Mouse (Mus musculus) cerebellum, adult 11-12 months (tissue): ENCODE measurements at regions not wholly inside any gene's neighbourhood (a gene's known extent, or its start where the extent isn't known, plus 50 kb on each side); places are given as distances from the start of the nearest gene placed in this dataset.

ENCODE experiments used
- DNase-seq: peaks from one replicate; pipeline ENCODE4 v3.0.0; 2022

DNA sequence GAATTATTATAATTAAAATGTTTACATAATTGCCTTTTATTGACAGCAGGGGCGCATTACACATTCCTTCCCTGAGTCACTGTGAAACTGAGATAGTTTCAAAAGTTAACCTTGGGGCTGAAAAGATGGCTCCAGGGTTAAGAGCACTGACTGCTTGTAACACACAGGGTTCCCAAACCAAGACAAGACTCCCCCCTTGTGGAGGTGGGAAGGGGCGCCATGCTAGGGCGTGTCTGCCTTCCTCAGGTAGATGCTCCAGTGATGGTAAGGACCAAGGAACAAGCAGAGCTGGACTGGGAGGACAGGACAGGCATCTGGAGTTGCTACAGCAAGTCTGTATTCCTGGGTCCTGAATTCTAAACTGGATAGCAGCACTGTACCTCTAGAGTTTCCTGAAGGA lies 351.9 kb downstream of the Tbc1d22a start:
- DNase-seq, result no peak

DNA sequence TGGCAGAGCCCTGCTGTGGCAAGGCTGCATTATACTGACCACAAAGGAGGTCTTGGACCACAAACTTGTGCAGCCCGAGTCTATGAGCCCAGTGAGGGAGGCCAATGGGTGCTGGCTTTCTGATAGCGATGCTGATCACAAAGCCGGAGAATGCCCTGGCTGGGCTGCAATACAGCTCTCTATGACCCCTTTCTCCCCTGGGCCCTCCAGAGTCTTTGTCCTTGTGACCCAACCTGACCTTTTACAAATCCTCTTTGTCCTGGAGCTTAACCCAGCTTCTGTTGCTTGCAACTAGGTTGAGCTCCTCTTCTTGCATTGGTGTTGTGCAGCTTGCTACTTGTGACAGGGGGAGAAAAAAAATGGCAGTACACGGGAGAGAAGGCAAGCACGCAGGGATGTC lies 360.1 kb downstream of the Tbc1d22a start:
- no peak for DNase-seq

DNA sequence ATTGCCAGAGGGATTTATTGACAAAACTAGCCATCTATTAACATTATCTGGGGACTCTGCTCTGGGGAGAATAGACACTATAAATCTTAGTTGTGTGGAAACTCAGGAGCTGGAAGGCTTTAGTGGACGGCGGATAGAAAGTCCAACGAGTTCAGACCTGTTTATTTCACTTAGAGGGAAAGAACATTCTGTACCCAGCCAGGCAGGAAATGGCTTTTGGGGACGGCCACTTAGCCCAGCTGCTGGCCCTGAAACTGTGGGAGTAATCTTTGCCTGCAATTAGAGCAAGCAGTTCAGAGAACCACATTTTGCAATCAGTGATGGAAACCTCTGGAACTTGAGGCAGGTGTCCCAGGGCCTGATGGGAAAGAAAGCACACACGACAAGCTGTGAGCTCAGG lies 362.4 kb downstream of the Tbc1d22a start:
- DNase-seq, result no peak

DNA sequence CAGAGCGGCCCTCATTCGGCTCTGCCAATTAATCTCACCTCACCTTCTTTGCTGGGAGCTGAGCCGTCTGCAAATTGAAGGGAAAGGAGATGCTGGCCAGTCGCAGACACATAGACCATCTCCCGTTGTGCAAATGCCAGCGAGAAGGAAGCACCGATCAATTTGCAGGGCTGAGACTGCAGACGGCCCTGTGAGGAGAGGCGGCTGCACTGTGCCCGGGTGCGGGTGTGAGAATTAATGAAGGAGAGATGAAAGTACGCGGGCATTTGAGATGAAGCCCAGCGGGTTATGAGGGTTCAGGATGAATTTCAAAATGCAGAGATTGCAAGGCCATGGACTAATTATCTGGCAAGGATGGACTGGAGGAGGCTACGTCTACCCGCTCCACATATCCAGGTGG lies 364.4 kb downstream of the Tbc1d22a start:
- no peak for DNase-seq

DNA sequence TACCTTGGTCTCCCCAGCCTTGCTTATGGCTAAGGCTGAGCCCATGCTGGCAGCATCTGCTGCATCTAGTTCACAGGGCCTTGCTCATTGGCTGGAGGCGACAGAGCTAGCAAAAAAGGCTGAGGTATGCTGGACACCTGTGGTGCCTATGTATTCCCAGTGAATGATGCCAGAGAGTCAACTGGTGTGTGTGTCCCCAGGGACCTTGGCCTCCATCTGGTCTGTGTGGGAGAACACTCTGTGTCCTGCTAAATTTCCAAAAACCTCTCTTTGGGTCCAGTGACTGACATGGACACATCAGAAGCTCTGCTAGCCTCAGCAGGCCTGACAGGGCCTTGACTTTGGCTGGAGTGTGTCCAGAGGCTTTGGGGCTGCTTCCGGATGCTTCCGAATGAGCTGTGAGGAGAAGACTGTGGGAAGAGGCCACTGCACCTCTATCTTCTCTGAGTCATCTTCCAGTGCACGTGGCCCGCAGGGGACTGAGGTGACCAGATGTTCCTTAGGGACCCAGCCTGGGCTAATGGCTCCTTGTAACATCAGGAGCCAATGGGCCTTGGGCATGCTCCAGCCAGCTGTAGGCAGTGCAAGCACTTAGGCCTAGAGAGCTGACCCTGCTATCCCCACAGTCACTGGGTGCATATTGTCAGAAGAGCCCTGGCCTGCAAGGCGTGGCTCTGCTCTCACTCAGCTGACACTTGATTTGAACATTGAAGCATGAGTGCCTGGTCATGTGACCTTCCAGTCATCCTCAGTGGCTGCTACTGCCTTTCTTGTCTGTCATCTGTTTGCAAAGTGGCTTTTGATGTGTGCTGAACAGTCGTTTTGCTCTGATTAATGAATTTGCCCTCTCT lies 368.2 kb downstream of the Tbc1d22a start:
- peak; percentile 59 for DNase-seq

DNA sequence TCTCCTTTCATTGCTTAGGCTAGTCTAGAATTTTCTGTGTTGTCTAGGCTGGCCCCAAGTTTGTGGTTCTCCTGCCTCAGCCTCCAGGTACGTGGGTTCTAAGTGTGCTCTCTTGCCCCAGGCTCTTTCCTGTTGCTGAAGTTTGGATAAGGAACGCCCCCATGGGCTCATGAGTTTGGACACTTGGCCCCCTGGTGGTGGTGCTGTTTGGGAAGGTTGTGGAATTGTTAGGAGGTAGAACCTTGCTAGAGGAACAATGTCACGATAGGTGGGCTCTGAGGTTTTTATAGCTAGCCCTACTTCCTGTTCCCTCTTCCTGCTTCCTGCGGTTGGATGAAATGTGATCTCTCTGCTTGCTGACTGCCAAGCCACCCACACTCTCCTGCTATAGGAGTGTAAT lies 371.5 kb downstream of the Tbc1d22a start:
- DNase-seq, result no peak

DNA sequence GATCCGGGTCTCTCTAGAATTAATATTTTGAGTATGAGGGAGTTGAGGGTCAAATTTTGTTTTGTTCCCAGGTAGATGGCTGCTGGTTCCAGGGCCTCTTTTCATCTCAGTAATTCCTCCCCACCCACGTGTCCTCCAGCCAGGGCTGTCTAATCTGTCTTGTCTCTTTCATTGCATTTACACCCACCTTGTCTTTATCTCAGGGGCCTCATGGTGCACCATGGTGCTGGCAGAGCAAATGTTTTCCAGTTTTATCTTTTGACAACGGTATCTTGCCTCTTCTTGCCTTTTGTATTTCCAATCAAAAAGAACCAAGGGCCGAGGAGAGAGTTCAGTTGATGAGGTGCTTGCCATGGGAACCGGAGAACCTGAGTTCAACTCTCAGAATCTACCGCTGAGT lies 372.9 kb downstream of the Tbc1d22a start:
- no peak for DNase-seq

DNA sequence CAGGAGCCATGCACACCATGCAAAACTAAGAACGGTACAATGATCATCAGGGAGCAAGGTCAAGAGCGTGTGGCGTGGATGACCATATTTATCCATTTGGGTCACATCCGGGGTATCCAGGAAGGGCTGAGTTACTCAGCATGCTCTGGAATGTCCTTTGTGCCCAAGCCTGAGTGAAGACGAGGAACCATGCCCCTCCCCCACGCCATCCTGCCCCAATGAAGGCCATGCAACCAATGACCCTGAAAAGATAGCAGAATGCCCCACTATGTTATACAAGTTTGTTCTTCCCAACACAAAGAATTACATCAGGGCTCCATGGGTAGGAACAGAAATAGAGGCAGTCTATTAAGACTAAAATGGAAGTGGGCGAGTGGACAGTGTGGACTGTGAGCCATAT lies 375.8 kb downstream of the Tbc1d22a start:
- no peak for DNase-seq

DNA sequence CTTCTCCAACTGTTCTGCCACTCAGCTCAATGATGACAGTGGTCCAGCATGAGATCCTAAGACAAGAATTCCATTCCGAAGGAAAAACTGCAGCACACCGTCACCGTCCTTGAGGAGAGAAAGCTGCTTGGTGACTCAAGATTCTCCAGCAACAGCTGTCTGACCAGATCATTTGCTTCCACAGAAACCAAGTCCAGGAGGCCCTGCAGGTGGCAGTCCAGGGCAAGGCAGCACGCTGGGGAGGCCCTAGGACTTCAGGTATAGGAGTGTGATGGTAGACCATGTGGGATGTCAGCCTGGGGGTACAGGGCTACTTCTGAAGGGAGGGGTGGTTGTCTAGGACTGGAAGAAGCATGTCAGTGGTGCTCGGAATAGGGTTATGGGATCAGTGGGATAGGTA lies 376.6 kb downstream of the Tbc1d22a start:
- DNase-seq, result no peak

DNA sequence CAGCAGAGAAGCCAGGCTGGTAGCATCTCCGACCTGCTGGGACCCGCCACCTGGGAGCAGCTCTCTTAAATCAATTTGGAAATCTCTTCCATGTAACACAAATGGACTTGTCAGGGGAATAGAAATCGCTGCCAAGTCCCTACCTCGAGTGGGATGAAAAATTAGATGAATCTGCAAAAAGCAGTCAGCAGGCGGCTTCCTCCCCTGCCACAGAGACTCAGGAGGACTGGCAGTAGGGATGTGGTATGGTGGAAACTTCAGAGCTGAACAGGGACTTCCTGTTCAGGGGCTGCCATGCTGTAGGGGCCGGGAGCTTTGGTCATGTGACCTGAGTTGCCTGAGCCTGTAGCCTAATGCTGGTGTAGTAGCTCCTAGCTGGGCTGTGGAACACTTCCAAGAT lies 379.1 kb downstream of the Tbc1d22a start:
- DNase-seq, result peak; percentile 45

DNA sequence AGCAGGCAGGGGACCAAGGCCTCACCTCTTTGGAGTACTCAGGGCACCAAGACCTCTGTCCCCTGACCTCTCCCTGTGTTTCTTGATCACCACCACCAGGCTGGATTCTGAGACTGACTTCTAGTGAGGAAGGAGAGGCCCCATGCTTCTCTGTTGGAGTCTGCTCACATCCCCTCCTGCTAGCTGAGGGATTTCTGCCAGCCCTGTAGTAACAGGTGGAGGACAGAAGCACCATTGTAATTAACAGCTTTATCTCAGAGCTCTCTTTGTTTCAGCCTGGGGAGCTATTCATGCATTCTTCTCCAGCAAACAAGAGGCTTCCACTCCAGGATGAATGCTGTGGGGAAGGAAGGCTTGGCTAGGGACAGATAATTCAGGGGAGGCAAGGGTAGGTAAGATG lies 392.2 kb downstream of the Tbc1d22a start:
- DNase-seq, result no peak

DNA sequence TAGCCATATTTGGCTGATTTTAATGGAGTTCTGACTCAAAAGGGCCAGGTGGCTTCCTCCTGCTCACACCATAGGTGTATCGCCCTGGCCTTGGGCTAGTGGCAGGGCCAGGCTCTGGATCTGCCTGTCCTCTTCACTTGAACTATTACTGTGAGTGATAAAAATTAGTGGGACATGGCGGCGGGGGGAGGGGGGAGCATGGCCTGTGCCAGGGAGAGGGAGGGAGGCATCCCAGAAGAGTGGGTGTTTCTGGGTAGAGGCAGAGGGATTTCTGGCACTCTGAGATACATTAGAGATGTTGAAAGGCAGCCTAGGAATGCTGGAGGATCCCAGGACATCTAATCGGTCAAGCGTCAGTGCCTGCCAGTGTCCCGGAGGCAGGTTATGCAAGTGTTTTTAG lies 395.4 kb downstream of the Tbc1d22a start:
- DNase-seq, result no peak

DNA sequence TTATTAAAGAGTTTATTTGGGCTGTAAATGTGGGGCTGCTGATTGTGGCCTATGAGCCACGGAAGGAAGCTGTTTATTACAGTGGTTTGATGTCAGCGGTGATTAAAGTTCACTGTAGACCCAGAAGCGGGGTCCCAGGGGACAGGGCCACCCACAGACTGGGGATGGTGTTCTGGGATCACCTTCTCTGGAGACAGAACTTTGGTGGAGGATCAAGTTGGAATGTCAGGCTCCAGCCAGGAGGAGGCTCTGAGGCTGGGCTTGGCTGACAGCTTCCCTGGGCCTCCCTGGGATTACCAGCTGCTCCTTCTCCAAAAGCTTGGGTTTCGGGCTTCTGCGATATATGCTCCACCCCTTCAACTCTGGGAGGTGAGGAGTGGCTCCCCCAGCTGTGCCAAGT lies 417.1 kb downstream of the Tbc1d22a start:
- DNase-seq, result no peak

DNA sequence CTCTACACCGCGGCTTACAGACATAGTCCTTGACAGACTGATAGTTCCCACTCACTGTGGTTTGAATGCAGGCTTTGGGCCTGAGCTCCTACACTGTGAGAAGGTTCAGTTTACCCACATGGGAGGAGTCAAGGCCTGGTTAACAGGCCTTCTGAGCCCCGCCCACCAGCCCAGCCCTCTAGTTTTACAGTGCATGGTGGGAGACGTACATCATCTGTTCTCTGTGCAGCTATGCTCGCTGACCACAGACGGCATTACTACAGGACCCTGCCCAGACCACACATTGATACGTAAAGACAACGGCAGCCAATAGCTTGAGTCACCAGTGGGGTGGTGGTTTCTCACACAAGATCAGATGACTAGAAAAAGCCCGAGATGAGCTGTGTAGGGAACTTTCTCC lies 431.0 kb downstream of the Tbc1d22a start:
- DNase-seq, result no peak

DNA sequence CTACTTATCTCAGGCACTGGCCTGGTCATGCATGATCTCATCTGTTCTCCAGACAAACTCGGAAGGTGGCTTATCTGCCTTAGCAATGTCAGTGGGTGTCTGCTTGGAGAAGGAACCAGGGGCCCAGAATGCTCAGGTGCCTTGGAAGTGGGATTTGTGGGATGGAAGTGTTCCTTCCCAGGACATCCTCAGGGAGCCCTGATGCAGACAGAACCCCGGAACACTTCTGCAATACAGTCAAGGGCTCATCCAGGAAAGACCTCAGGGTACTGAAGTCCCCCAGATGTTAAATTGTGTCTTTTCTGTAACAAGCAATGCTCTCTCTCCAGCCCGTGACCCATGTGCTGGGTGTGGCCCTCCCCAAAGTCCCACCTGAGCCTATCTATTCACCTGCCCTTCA lies 433.9 kb downstream of the Tbc1d22a start:
- no peak for DNase-seq

DNA sequence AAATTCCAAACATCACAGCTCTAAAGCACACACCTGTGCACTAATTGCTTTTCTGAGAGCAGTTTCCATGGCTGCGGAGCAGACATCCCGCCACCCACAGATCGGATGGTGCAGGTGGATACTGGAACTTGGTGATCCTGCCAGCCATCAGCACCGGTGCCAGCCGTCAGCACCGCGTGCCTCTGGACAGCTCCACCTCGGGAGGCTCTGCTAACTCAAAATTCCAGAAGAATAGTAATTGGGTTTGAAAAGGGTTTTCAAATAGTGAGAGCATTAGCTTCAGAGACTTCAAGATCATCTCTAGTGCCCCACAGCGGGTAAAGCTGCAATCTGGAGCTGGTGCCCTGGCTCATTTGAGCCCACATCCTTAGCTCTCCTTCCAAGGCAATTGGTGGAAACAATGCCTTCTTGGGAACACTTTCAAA lies 458.8 kb downstream of the Tbc1d22a start:
- no peak for DNase-seq

DNA sequence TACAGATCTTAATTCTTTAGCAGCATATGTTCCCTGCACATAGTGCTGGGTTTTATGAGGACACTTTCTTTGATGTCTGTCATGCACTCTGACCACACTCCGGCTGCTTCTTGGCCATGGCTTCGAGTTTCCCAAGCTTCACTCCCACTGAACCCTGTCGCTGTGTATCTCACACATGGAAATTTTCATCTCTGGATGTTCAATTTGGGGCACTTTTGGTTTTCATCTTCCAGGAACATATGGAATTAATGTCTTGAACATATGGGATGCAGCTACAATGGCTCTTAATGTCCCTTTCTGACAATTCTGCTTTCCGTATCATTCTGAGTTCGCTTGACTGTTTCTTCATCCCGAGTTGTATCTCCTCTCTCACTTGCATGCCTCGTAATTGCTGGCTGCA lies 462.8 kb downstream of the Tbc1d22a start:
- no peak for DNase-seq

DNA sequence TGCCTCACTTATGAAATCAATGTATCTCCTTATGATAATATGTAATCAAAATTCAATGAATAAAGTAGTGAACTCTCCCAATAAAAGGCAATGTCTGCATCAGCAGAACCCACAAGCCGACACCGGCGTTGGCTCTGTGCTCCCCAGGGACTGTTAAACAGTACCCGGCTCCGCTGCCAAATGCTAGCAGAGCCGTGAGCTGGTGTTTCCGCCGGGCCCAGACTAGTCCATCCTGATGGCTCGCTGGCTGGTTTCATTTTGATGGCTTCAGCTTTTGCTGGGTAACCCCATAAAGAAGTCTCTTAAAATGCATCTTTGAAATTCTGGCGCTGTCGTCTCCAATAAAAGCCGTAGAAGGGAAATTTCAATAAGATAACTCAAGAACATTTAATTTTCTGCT lies 468.8 kb downstream of the Tbc1d22a start:
- no peak for DNase-seq

DNA sequence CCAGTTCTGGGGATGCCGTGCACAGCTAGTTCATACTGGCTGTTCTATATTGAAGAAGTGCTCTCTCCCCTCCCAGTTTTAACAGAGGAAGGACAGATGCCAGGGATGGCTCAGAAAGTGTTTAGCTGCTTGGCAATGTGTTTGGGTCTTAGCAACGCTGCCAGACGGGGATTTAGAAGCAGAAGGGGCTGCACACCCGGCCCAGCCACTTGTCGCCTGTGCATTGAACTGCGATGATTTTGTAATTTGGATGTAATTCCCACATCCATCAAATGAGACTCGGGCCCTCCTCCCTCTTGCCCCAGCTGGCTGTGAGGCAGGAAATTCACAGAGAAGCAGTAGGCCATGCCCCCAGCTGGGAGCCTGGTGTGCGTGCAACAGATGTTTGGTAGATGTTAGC lies 475.4 kb downstream of the Tbc1d22a start:
- no peak for DNase-seq

DNA sequence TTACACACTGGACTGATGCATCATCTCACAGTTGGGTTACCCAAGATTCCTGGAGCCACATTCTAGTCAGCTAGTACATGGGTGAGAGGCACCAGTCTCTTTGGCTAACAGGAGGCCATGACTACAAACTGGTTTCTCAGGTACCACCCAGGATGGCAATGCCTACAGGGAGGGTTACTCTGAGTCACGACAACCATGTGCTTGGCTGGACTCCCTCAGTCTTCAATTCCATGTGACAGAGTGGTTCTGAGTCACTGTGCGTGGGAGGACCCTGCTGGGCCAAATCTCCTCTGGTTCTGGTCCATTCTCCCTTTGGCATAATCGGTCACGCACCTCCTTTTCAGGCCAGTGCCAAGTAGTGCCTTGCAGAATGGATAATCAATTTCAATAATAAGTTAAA lies 482.5 kb downstream of the Tbc1d22a start:
- DNase-seq, result no peak

DNA sequence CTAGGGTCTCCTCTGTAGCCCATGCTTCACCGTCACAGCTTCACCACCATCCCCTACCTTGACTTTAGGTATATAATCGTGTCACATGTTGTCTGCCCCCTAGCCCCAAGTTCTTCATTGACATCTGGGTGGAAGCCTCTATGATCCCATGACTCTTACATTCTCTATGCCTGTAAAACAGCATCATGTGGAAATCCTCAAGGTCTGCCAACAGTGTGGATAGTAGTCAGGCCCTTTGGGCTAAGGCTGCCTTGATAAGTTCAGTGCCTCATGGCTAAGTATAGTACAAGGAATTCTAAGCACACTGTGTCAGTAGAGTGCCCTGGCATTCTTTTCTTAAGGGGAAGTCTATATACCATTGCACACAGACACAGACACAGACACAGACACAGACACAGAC lies 496.2 kb downstream of the Tbc1d22a start:
- DNase-seq, result no peak

DNA sequence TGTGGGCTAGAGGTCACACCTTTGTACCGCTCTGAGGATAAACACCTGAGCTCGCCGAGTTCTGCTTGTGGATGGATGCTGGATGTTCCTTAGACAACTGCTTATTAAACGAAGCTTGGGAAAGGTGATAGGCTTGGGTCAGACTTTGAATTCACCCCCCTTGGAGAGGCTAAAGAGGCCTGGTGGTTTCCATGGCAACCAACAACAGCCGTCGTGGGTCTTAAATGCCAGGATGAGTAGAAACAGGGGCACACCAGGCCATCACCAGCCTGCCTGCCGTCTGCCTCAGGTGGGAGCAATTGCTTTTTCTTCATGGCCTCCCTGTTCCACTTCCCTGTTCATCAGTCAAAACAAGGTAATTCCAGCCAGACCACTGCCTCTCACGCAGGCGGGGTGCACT lies 504.1 kb downstream of the Tbc1d22a start:
- DNase-seq, result no peak

DNA sequence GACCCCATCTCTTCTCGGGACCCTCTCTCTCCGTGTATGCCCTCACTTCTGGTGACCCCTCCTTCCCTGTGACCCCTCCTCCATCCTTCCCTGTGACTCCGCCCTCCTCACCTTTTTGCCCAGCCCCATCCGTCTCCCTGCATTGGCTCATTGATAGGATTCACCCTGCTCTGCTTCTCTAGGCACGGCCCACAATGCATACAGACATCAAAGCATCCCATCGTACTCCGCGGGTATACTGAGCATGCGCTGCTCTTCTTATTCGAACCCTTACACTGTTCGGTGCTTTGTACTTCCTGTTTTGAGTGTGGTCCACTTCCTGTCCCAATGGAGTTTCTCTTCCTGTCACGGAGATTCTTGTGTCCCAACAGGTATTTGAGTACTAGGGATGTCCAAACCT lies 504.8 kb downstream of the Tbc1d22a start:
- DNase-seq, result no peak

DNA sequence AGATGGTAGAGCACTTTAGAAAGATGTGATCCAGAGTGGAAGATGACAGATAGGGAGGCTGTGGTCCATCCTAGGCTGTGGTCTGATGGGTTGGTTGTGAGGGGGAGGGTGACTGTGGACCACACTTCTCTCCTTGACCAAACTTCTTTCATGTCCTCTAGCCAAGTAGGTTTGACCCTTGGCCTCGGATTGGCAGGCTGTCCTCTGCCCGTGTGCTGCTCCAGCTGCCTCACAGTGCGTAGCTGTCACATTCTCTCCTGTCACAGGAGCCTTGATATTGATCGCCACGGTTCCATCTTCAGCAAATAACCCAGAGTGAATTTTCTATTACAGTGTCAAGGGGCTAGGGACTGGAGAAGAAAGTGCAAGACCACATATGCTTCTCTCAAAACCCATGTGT lies 506.9 kb downstream of the Tbc1d22a start:
- DNase-seq, result no peak

DNA sequence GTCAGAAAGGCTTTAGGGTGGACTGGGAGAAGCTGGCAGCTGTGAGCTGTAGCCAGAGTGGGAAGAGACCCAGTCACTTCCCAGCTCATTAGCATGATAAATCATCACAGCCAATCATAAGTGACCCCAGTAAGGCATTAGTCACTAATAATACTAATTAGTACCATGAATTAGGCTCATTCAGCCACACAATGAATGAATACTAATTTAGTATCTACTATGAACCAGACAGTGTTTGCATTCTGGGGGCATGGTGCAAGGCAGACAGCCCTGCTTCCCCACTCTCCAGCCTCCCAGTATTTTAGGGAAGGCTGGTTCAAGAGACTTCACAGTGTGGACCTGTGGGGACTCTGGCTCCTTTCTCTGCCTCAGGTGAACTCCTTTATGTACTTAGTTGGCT lies 523.7 kb downstream of the Tbc1d22a start:
- no peak for DNase-seq
